In genomic region chr1:127464041-127464440, GRCm38 (mm10) we compare ENCODE assay signal across 16 mouse cellular contexts.
"Had no signal": no experiment of that assay in that cellular context is flagged by ENCODE, and none has a peak within 500 bp of the region (broad histone marks: within the 10 kb centered on the region; RNA-seq: fewer than 3 reads in every experiment).

No protein-coding gene starts in this region.

- DNase-seq: layer of hippocampus, postnatal 36 days; liver, embryonic 13.5 days; lung, adult 2 months; lung, postnatal 14 days; lung, postnatal 4 days; midbrain, embryonic 14.5 days; retina, postnatal 1 day; right cerebral cortex, postnatal 25 days; thymus, adult 18-20 months; thymus, postnatal 36 days had no signal

- H3K9me3 ChIP-seq: intestine, embryonic 15.5 days; liver, embryonic 13.5 days; neural tube, embryonic 12.5 days had no signal

- H3K27ac ChIP-seq: intestine, embryonic 15.5 days; left cerebral cortex, adult 2 months; liver, embryonic 13.5 days; neural tube, embryonic 12.5 days; stomach, postnatal 0 days had no signal

- H3K4me3 ChIP-seq: intestine, embryonic 15.5 days; left cerebral cortex, adult 2 months; liver, embryonic 13.5 days; neural tube, embryonic 12.5 days had no signal

- H3K27me3 ChIP-seq: intestine, embryonic 15.5 days; liver, embryonic 13.5 days; neural tube, embryonic 12.5 days had no signal

- ATAC-seq: hindbrain, embryonic 16.5 days; intestine, embryonic 15.5 days had no signal

- H3K4me2 ChIP-seq: intestine, embryonic 15.5 days; liver, embryonic 13.5 days; midbrain, embryonic 11.5 days; neural tube, embryonic 12.5 days had no signal

- H3K36me3 ChIP-seq: intestine, embryonic 15.5 days; liver, embryonic 13.5 days; neural tube, embryonic 12.5 days had no signal

- H3K9ac ChIP-seq: intestine, embryonic 15.5 days; liver, embryonic 13.5 days; neural tube, embryonic 12.5 days had no signal

- H3K4me1 ChIP-seq: intestine, embryonic 15.5 days; liver, embryonic 13.5 days; neural tube, embryonic 12.5 days had no signal
